ENCODE assay signal across 25 mouse cellular contexts in the genomic region with DNA sequence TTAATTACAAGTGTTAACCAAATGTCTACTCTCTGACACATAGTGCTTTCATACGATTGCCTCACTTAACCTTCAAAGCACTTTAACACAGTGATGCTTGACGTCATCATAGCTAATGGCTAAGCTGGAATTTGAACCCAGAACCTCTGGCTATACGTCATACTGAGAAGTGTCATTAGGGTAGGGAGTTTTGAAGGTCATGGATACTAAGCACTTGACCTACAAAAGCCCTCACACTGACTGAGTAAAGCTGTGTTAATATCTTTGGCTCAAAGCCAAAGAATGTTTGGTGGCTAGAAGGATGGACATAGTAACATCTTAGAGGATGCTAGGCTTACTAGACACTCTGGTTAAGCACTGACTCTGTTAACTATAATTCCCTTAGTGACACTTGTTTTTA.
DNase-seq lines count a peak whose midpoint lies in the region; ATAC-seq and TF ChIP-seq lines count a peak whose summit lies in the region.
"Had no signal": no experiment of that assay in that cellular context is flagged by ENCODE, and none has a peak within 500 bp of the region (broad histone marks: within the 10 kb centered on the region; RNA-seq: fewer than 3 reads in every experiment).

No protein-coding gene starts in this region.

- no peak for TF ChIP-seq CTCF in kidney, adult 2 months (conservative IDR thresholded peaks at IDR 0.05; ENCODE audit: insufficient read depth, insufficient read length, low read depth, low read length)

- no peaks in the 10 kb centered on the region for H3K4me1 ChIP-seq in kidney, adult 2 months (ENCODE audit: control insufficient read depth, insufficient read depth, low read length)
- H3K4me1 ChIP-seq in kidney, embryonic 16.5 days (ENCODE audit: insufficient read depth, low read length): peaks cover 7% of the 10 kb centered on the region
- H3K4me1 ChIP-seq: forebrain, embryonic 10.5 days; hindbrain, embryonic 10.5 days; hindbrain, embryonic 13.5 days had no signal

- 52% methylated on average over 3 of the region's 3 CpGs for WGBS in kidney, adult 2 months
- 35% methylated on average over 3 of the region's 3 CpGs for WGBS in kidney, embryonic 16.5 days

- H3K9ac ChIP-seq in kidney, embryonic 16.5 days (replicated peaks; ENCODE audit: low read length): no peak overlapping the region
- H3K9ac ChIP-seq: forebrain, embryonic 13.5 days; heart, embryonic 12.5 days; heart, embryonic 15.5 days; hindbrain, embryonic 13.5 days had no signal

- H3K27me3 ChIP-seq in kidney, adult 2 months (replicated peaks; ENCODE audit: control insufficient read depth, insufficient read depth, low read length): no peaks in the 10 kb centered on the region
- no peaks in the 10 kb centered on the region for H3K27me3 ChIP-seq in kidney, embryonic 16.5 days (ENCODE audit: insufficient read depth, low read length)
- H3K27me3 ChIP-seq: forebrain, embryonic 13.5 days; heart, embryonic 12.5 days; heart, embryonic 15.5 days; hindbrain, embryonic 13.5 days had no signal

- peak; percentile 3 for DNase-seq in kidney, adult 2 months
- no peak for DNase-seq in kidney, adult 8-10 months
- no peak for DNase-seq in kidney, postnatal 10 days
- DNase-seq in retina, postnatal 1 day: peak; percentile 17
- DNase-seq in retina, embryonic 14.5 days (ENCODE audit: low spot score): no peak
- DNase-seq: adrenal gland, adult 2 months; adrenal gland, postnatal 14 days; cerebellum, adult 11 months; cerebellum, adult 2 months; cerebellum, adult 9-11 months; cerebellum, postnatal 25 days; gastrocnemius, postnatal 10 days; gastrocnemius, postnatal 36 days; heart, postnatal 10 days; heart, postnatal 36 days had no signal

- H3K27ac ChIP-seq in kidney, adult 2 months (ENCODE audit: insufficient read depth, low read depth, low read length): no peak overlapping the region
- H3K27ac ChIP-seq in kidney, embryonic 16.5 days (ENCODE audit: low read length): no peak overlapping the region
- H3K27ac ChIP-seq: forebrain, embryonic 10.5 days; forebrain, embryonic 13.5 days; heart, embryonic 15.5 days; hindbrain, embryonic 10.5 days; hindbrain, embryonic 13.5 days had no signal

- no peaks in the 10 kb centered on the region for H3K36me3 ChIP-seq in kidney, adult 2 months (ENCODE audit: control insufficient read depth, insufficient read depth, low read length)
- no peaks in the 10 kb centered on the region for H3K36me3 ChIP-seq in kidney, embryonic 16.5 days (ENCODE audit: insufficient read depth, low read length)
- H3K36me3 ChIP-seq: forebrain, embryonic 10.5 days; heart, embryonic 12.5 days; heart, embryonic 15.5 days; hindbrain, embryonic 10.5 days; hindbrain, embryonic 13.5 days had no signal

- no peak overlapping the region for H3K4me2 ChIP-seq in kidney, embryonic 16.5 days (replicated peaks; ENCODE audit: low read depth, low read length)
- H3K4me2 ChIP-seq: forebrain, embryonic 13.5 days; heart, embryonic 12.5 days; heart, embryonic 15.5 days; hindbrain, embryonic 13.5 days had no signal

- H3K9me3 ChIP-seq in kidney, embryonic 16.5 days (ENCODE audit: low read length): no peaks in the 10 kb centered on the region
- H3K9me3 ChIP-seq: forebrain, embryonic 10.5 days; forebrain, embryonic 13.5 days; heart, embryonic 12.5 days; heart, embryonic 15.5 days; hindbrain, embryonic 10.5 days; hindbrain, embryonic 13.5 days had no signal

- peak; percentile 66 for ATAC-seq in kidney, embryonic 16.5 days (ENCODE audit: low FRiP score, low TSS enrichment)
- ATAC-seq: CD4-positive, CD25-positive, alpha-beta regulatory T cell, adult 4 months; forebrain, embryonic 13.5 days; forebrain, embryonic 16.5 days; hindbrain, embryonic 16.5 days had no signal

- H3K4me3 ChIP-seq in kidney, adult 2 months (ENCODE audit: insufficient read depth, low read depth, low read length): no peak overlapping the region
- no peak overlapping the region for H3K4me3 ChIP-seq in kidney, embryonic 16.5 days (ENCODE audit: low read length)
- H3K4me3 ChIP-seq: forebrain, embryonic 10.5 days; forebrain, embryonic 13.5 days; heart, embryonic 12.5 days; heart, embryonic 15.5 days; hindbrain, embryonic 10.5 days; hindbrain, embryonic 13.5 days had no signal

- no peak for TF ChIP-seq POLR2A in kidney, adult 2 months (IDR thresholded peaks at IDR 0.05; ENCODE audit: low read depth, low read length)

Comparison
In these comparisons a context has a peak if more than half of its experiments do, and no peak if none do; other contexts are left out.
1. DNase-seq: peak in kidney, adult 2 months (single experiment) and retina, postnatal 1 day (single experiment); none in kidney, adult 8-10 months (0 of 2), kidney, postnatal 10 days (single experiment) and retina, embryonic 14.5 days (single experiment).